Mouse (Mus musculus) layer of hippocampus, adult 9-11 months (tissue): ENCODE results near the gene Aqp12.

Experiments
- DNase-seq: peaks from one replicate; pipeline ENCODE4 v3.0.0; 2022

Gene Aqp12

DNA sequence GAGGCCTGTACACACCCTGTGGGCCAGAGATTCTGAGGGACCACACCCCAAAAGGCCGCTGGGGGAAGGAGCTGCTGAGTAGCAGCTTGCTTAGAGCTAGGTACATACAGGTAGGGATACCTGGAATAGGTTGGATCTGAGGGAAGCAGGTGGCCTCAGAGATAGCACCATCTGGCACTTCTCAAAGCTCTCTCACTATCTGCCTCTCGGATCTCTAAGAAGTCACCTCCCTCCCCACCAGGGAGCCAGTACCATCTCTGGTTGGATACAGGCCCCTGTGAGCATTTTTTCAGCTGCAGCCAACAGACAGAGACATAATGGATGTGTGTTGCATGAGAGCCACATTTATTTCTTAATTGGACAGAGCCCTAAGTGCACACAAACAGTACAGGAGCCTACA is 9.0 kb downstream of the Aqp12 start:
- DNase-seq: peak; percentile 36

DNA sequence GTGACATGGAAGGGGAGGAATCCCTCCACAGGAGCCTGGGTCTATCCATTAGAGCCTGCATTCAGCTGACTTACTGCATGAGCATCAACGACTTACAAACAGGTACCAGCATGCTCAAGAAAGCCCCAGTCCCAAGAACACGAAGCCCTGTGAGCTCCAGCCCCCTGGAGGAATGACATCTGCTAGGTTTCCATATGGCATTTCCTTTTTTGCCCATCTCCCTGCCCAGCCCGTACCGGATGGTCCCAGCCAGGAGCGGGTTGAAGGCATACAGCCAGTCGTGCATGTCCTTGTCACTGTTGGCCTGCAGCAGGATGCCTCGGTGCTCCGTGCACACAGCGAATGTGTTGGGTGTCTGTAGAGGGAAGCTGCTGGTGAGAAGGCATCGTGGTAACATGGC is 12.6 kb downstream of the Aqp12 start:
- DNase-seq: no peak

DNA sequence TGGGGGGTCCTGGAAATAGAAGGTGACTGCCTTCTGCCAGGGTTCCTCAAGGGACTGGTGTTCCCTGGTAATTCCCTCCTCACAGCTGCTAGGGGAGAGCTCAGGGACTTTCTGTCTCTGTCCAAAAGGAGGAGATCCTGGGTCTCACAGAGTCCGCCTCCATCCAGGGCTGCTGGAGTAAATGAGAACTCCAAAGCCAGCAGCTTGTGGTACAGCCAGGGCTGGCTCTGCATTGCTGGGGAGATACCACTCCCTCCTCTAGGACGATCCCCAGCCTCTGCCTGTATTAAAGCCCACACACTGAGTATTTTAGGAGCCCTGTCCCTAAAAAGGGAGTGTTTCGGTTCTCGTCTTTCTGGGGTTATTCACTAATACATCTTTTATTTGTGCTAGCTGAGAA is 14.5 kb downstream of the Aqp12 start:
- no peak for DNase-seq

DNA sequence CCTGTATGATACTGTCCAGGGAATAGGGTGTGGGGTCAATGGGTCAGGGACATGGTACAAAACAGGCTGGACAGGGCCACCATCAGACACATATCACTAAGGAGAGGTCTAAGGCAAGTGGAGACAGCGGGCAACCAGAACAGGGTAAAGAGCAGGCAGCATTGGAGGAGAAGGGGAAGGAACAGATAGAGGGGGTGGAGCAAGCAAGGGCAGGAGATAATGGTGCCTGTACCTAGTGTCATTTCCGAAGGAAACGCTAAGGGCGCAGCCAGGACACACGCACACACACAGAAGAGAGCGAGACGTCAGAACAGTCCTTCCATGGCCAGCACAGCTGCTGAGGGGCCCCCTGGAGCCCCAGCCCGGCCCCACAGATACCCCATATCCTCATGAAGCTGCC is 20.5 kb downstream of the Aqp12 start:
- DNase-seq: no peak

DNA sequence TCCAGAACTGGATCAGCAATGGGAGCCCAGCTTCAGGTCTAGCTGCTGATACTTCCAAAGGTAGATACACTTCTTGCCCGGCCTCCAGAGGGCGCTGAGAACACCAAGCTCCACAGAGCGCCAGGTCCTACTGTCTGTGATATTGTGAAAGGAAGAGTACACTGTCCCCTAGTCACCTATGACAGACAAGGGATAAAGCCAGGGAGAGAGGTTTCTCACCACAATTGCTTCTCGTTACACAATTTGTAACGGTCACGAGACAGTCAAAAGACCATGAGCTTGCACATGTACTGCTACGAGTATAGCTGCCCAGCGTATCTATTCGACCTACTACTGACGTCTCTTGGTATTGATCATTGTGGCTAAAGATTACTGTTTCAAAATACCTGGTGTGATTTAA is 23.3 kb downstream of the Aqp12 start:
- DNase-seq: no peak

DNA sequence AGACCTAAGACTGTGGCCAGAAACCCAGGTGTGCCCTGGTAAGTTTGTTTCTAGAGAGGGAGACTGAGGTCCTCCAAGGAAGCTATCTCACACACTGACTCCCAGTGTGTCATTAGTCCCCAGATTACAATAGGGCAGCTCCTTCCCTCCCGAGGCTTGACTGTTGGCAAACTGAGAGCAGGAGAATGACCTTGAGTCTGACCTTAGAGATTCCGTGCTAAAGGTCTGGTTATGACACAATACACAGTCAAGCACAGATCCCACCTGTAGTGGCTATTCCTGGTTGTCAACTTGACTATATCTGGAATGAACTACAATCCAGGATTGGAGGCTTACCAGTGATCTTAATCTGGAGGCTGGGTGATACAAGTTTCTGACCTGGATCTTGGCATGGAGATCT is 23.9 kb downstream of the Aqp12 start:
- no peak for DNase-seq

DNA sequence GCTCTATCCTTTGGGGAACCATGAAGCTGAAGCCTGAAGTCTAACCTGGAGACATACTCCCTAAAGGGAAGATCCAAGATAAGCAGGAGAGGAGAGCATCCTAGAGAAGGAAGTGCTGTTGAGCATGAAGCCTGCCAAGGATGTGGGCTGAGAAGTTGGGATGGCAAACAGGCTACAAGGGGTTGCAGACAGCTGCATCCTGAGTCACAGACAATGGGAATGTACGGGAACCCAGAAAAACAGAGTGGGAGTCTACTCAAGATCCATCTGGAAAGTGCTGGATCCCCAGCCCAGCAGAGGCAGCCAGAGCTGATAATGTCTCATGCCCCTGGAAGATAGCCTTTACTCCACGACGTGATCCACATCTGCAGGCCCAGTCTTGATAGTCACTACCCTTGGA is 25.1 kb downstream of the Aqp12 start:
- DNase-seq: peak; percentile 40

DNA sequence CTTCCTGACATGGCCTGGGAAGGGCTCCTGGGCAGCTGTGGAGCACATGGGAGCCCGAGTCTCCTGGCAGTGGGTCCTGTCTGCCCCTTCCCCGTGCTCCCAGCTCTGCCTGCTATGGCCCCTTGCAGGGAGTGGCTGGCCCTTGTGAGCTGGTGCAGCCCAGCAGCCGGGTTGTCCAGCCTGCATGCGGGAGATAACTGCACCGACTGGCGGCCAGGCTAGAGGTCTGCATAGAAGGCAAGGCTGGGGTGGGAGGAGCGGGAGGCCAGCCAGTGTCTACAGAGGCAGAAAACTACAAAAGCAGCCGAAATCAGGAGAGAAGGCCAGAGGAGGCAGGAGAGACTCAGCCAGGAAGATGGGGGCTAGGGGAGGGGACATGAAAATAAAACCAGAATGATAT is 27.9 kb downstream of the Aqp12 start:
- DNase-seq: no peak

DNA sequence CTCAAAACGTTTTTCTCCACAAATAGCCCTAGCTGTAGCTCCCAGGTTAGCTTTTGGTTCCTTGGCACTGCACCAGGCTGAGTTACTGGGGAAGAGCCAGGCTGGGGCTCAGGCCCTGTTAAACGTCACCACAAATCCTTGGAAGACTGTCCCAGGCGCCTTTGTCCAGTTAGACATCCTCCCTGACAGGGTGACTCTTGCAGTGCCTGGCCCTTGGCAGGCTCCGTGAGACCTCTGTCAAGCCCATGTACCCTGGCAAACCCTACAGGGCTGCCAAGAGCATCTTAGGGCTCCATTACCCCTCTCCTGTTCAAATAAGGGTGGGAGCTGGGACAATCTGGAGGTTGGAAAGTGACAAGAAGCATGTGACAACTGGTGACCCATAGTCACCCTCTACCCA is 29.8 kb downstream of the Aqp12 start:
- no peak for DNase-seq

DNA sequence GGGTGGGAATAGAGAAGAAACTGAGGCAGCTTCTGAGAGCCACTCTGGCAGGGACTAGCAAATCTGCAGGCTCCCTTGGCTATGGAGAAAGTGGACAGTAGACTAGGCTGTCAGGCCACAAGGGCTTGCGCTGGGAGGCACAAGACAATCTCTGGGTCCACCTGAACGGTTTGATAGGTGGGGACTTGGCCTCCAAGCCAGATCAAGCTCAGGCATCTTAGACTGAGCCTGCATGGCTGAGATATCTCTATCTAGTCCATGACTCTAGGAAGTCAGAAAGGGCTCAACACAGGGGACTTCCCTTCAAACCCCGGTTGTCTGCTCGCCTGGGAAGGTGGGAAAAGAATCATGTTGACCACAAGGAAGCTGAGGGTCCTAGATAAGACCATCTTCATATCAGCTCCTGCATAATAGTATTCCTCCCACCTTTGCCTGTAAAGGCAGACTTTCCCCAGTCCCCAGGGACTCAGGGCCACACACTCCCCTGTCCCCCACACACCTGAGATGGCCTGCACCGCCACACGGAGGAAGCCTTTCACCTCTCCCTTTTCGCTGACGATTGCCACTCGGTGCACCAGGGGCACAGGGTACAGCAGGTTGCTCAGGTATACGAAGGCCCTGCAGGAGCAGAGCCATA is 40.1 kb downstream of the Aqp12 start:
- DNase-seq: no peak

DNA sequence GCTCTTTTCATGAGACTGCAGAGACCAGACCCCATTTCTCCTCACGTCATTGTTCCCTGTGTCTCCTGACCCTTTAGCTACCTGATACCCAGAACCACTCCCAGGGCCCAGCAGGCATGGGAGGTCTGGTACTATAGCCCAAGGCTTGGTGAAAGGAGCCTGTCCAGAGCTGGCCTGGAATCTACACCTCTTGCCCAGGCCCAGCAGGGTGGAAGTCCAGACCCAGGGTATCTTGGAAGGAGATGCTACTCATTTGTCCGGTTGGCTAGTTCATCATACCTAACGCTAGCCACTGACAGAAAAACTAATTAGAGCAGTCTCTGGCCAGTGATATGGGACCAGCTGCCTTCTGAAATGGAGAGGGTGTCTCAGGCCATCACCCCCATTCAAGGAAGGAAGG is 43.9 kb downstream of the Aqp12 start:
- no peak for DNase-seq

DNA sequence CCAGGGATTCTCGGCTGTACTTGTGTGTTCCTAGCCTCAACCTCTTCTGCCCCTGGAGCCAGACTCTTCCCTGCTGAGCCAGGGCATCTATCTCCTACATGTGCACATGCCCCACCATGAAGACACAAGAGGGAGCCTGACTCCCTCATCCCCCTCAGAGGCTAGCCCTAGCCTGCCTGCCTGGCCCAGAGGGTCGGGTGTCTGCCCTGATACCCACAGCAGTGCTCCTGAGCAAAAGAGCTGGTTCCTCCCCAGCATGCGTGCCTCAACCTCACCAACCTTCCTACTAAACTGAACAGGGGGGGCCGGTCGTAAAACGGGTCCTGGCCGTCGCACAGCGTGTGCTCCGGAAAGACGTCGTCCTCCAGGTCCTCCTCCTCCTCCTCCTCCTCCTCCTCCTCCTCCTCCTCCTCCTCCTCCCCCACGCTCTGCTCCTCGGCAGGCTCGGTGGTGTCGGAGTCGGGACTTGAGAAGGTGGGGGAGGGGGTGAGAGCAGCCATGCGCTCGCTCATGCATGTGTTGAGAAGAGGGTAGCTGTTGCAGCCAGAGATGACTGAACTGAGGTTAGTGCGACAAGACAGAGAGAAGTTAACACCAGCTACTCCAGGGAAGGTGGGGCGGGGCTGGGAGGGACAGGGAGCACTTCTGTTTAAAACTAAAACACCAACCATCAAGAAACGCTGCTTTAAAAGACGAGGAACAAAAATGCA is 45.1 kb downstream of the Aqp12 start:
- no peak for DNase-seq
